In the genomic region with DNA sequence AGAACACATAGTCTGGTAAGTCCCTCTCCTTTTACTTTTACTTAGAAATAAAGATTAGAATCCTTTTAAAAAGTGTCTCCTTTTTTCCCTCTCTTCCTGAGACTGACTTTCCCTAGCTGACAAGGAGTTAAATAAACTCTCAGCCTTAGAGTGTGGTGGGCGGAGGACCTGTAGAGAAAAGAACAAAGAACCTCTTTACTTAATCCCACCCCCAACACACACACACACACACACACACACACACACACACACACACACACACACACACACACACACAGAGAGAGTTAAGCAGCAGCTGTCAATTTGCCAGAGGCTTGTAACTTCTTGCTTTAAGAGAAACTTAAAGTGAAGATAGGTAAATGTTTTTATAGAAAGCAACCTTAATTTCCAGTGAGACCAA, we compare ENCODE assay signal across 31 mouse cellular contexts. TPM values are rescaled to one million over a fixed set of nuclear protein-coding genes. Genes with fewer than 3 reads are reported as not detected.
"Had no signal": no experiment of that assay in that cellular context is flagged by ENCODE, and none has a peak within 500 bp of the region (broad histone marks: within the 10 kb centered on the region; RNA-seq: fewer than 3 reads in every experiment).

No protein-coding gene starts in this region.

- H3K27ac ChIP-seq: gastrocnemius, adult 2 months; heart, embryonic 10.5 days; hindbrain, embryonic 10.5 days; hindbrain, embryonic 12.5 days; hindbrain, embryonic 14.5 days; intestine, embryonic 15.5 days; layer of hippocampus, adult 2 months; left cerebral cortex, adult 2 months; limb, embryonic 12.5 days; limb, embryonic 15.5 days had no signal

- H3K4me1 ChIP-seq: heart, embryonic 10.5 days; heart, embryonic 12.5 days; hindbrain, embryonic 10.5 days; hindbrain, embryonic 12.5 days; intestine, embryonic 15.5 days; limb, embryonic 12.5 days; limb, embryonic 15.5 days had no signal

- H3K4me3 ChIP-seq: gastrocnemius, adult 2 months; heart, embryonic 10.5 days; heart, embryonic 12.5 days; hindbrain, embryonic 10.5 days; hindbrain, embryonic 12.5 days; intestine, embryonic 15.5 days; layer of hippocampus, adult 2 months; left cerebral cortex, adult 2 months; limb, embryonic 12.5 days; limb, embryonic 15.5 days had no signal

- H3K9me3 ChIP-seq: heart, embryonic 10.5 days; heart, embryonic 12.5 days; hindbrain, embryonic 12.5 days; intestine, embryonic 15.5 days; limb, embryonic 12.5 days; limb, embryonic 15.5 days had no signal

- H3K9ac ChIP-seq: heart, embryonic 12.5 days; hindbrain, embryonic 12.5 days; hindbrain, embryonic 14.5 days; intestine, embryonic 15.5 days; limb, embryonic 12.5 days; limb, embryonic 15.5 days had no signal

- ATAC-seq: hindbrain, embryonic 16.5 days; inflammation-experienced regulatory T-cells, adult 6 months; intestine, embryonic 15.5 days; intestine, postnatal 0 days had no signal

- H3K36me3 ChIP-seq: heart, embryonic 10.5 days; heart, embryonic 12.5 days; hindbrain, embryonic 10.5 days; hindbrain, embryonic 12.5 days; intestine, embryonic 15.5 days; limb, embryonic 12.5 days; limb, embryonic 15.5 days had no signal

- H3K27me3 ChIP-seq: heart, embryonic 12.5 days; hindbrain, embryonic 12.5 days; intestine, embryonic 15.5 days; limb, embryonic 12.5 days; limb, embryonic 15.5 days had no signal

- H3K4me2 ChIP-seq: heart, embryonic 12.5 days; hindbrain, embryonic 12.5 days; hindbrain, embryonic 14.5 days; intestine, embryonic 15.5 days; limb, embryonic 12.5 days; limb, embryonic 15.5 days had no signal

- DNase-seq: gastrocnemius, adult 2 months; gastrocnemius, postnatal 10 days; gastrocnemius, postnatal 25 days; heart, adult 18-20 months; heart, postnatal 10 days; heart, postnatal 4 days; kidney, adult 18-20 months; kidney, adult 8-10 months; kidney, postnatal 10 days; kidney, postnatal 25 days; kidney, postnatal 4 days; left cerebral cortex, postnatal 4 days had no signal

RNA-seq across cellular contexts. Expression of a gene that starts 39.1 kb away (rescaled TPM):
- polyA plus RNA-seq: frontal cortex, adult 2 months; heart, embryonic 10.5 days; heart, embryonic 12.5 days; heart, embryonic 14.5 days; heart, embryonic 16.5 days; hindbrain, embryonic 10.5 days; inflammation-experienced regulatory T-cells, adult 6 months; intestine, embryonic 15.5 days; intestine, postnatal 0 days; limb, embryonic 12.5 days; limb, embryonic 15.5 days; liver, adult 2 months had no signal

RNA-seq across cellular contexts. Expression of a gene that starts 59.7 kb away (rescaled TPM):
- polyA plus RNA-seq: heart, embryonic 10.5 days; heart, embryonic 12.5 days; heart, embryonic 14.5 days; heart, embryonic 16.5 days; hindbrain, embryonic 10.5 days; hindbrain, embryonic 12.5 days; hindbrain, embryonic 14.5 days; hindbrain, embryonic 16.5 days; inflammation-experienced regulatory T-cells, adult 6 months; intestine, embryonic 15.5 days; intestine, postnatal 0 days; kidney, embryonic 14.5 days; kidney, embryonic 16.5 days; limb, embryonic 12.5 days; limb, embryonic 15.5 days; liver, adult 2 months had no signal
